Comparison of ENCODE assay signal across 8 mouse cellular contexts in the genomic region with DNA sequence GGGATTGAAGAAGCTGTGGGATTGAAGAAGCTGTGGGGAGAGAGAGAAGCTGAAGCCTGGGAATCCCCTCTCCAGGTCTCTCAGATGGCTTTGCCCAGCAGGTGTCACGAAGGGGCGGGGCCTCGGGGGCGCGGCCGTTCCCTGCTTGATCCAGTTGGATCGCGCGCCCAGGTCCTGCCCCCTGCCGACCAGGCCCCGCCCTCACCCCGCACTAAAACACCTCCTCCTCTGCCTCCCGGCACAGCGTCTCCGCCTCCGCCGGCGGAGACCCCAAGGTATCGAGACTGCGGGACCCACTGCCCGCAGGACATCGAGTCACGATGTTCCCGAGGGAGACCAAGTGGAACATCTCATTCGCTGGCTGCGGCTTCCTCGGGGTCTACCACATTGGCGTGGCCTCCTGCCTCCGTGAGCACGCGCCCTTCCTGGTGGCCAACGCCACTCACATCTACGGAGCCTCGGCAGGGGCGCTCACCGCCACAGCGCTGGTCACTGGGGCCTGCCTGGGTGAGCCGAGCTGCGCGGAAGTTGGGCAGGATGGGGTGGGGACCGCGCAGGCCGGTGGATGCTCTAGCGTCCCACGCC. TPM values are rescaled to one million over a fixed set of nuclear protein-coding genes. Genes with fewer than 3 reads are reported as not detected.
DNase-seq lines count a peak whose midpoint lies in the region; ATAC-seq and TF ChIP-seq lines count a peak whose summit lies in the region.

Pnpla2 (plus strand) TSS at position 232 of the 585 bp plus-strand sequence.

- 0 out of 2 replicates have a peak, but pooled peaks cover 2% of the 10 kb centered on the region for H3K27me3 ChIP-seq in forebrain, embryonic 14.5 days (replicated peaks; ENCODE audit: control insufficient read depth, insufficient read depth, low read length)
- H3K27me3 ChIP-seq in neural tube, embryonic 15.5 days (replicated peaks) = peaks cover 11% of the 10 kb centered on the region

- no peaks in the 10 kb centered on the region for H3K9me3 ChIP-seq in forebrain, embryonic 14.5 days (replicated peaks; ENCODE audit: control insufficient read depth, low read length)
- H3K9me3 ChIP-seq in neural tube, embryonic 15.5 days (replicated peaks) = no peaks in the 10 kb centered on the region

- WGBS in forebrain, embryonic 14.5 days = under 1% methylated on average over 45 of the region's 45 CpGs
- under 1% methylated on average over 43 of the region's 45 CpGs for WGBS in large intestine, adult 2 months
- under 1% methylated on average over 45 of the region's 45 CpGs for WGBS in lung, adult 2 months
- whole genome bisulfite sequencing in neural tube, embryonic 15.5 days = under 1% methylated on average over 45 of the region's 45 CpGs

- no peak for TF ChIP-seq CTCF in lung, adult 2 months (IDR thresholded peaks at IDR 0.05; ENCODE audit: insufficient read depth, low read length)

- intact Hi-C loops in heart, postnatal 10 days (cut with DNase I) = no loop called here

- TF ChIP-seq POLR2A in lung, adult 2 months (IDR thresholded peaks at IDR 0.05; ENCODE audit: borderline replicate concordance, extremely low read depth, low read depth, low read length) = peak; percentile 99

- peak within 1 kb of the TSS; percentile 40; the same call in 1 of the 2 replicates for H3K27ac ChIP-seq in forebrain, embryonic 14.5 days (ENCODE audit: low read depth, low read length)
- peak within 1 kb of the TSS; percentile 68 for H3K27ac ChIP-seq in neural tube, embryonic 15.5 days (replicated peaks)

- H3K4me1 ChIP-seq in forebrain, embryonic 14.5 days (ENCODE audit: control insufficient read depth, insufficient read depth, low read length) = peaks cover 8% of the 10 kb centered on the region; the same call in 1 of the 2 replicates
- H3K4me1 ChIP-seq in lung, adult 2 months (ENCODE audit: control insufficient read depth, insufficient read depth, low read length) = peaks cover 17% of the 10 kb centered on the region
- peaks cover 24% of the 10 kb centered on the region for H3K4me1 ChIP-seq in neural tube, embryonic 15.5 days

- peak within 1 kb of the TSS; percentile 70 for H3K9ac ChIP-seq in forebrain, embryonic 14.5 days (ENCODE audit: low read length)
- H3K9ac ChIP-seq in neural tube, embryonic 15.5 days (replicated peaks) = peak within 1 kb of the TSS; percentile 62

- peak; percentile 94 for DNase-seq in ES-CJ7 (ENCODE audit: low read depth, low spot score)
- DNase-seq in forebrain, embryonic 14.5 days (ENCODE audit: low spot score) = peak; percentile 86
- DNase-seq in heart, postnatal 10 days = peak; percentile 95 to 97
- DNase-seq in large intestine, adult 2 months (ENCODE audit: low read depth, low spot score) = no peak
- peak; percentile 93 for DNase-seq in lung, adult 2 months
- DNase-seq in testis, postnatal 10 days (ENCODE audit: low spot score) = peak; percentile 99

- H3K4me2 ChIP-seq in forebrain, embryonic 14.5 days (ENCODE audit: low read length) = peak within 1 kb of the TSS; percentile 82
- H3K4me2 ChIP-seq in neural tube, embryonic 15.5 days = peak within 1 kb of the TSS; percentile 86

- H3K4me3 ChIP-seq in forebrain, embryonic 14.5 days (ENCODE audit: low read depth, low read length) = peak within 1 kb of the TSS; percentile 55
- peak within 1 kb of the TSS; percentile 97 for H3K4me3 ChIP-seq in lung, adult 2 months (replicated peaks; ENCODE audit: extremely low read depth, low read depth, low read length)
- peak within 1 kb of the TSS; percentile 61 for H3K4me3 ChIP-seq in neural tube, embryonic 15.5 days (replicated peaks)

- peaks cover 38% of the 10 kb centered on the region for H3K36me3 ChIP-seq in forebrain, embryonic 14.5 days (ENCODE audit: control insufficient read depth, insufficient read depth, low read length)
- peaks cover 41% of the 10 kb centered on the region for H3K36me3 ChIP-seq in neural tube, embryonic 15.5 days

- peak; percentile 16; the same call in 1 of the 2 replicates for ATAC-seq in cerebellum, adult (ENCODE audit: insufficient number of reproducible peaks, low FRiP score, low TSS enrichment)
- peak; percentile 84 for ATAC-seq in forebrain, embryonic 14.5 days
- peak; percentile 77 for ATAC-seq in neural tube, embryonic 15.5 days (ENCODE audit: low FRiP score)

RNA-seq across cellular contexts. Expression of gene Pnpla2, which starts in this region (rescaled TPM):
- polyA plus RNA-seq in forebrain, embryonic 14.5 days (2014; fragmentation: Nextera tagmentation; extraction: Ambion mirVana) = 16.3 and 20.5 TPM in 2 replicates
- 100 to 1,000 TPM; 244 to 353 TPM for total RNA-seq in heart, postnatal 10 days (2021)
- polyA plus RNA-seq in large intestine, adult 2 months (2012; rRNA removed) = 185 and 198 TPM in 2 replicates
- polyA plus RNA-seq in lung, adult 2 months (2012; rRNA removed) = 289 and 356 TPM in 2 replicates
- 17.2 and 25.7 TPM in 2 replicates for polyA plus RNA-seq in neural tube, embryonic 15.5 days (2015; fragmentation: Nextera tagmentation; extraction: Ambion mirVana)

Comparison
In these comparisons a context has a peak if more than half of its experiments do, and no peak if none do; other contexts are left out.
1. ATAC-seq: peak in every context shown above with its lines; median percentile 84 in forebrain, embryonic 14.5 days; 77 in neural tube, embryonic 15.5 days; 16 in cerebellum, adult.